Mouse (Mus musculus) cerebellum, adult 2 months (tissue): ENCODE data around the gene 1810013L24Rik.

ENCODE experiments used
- CTCF ChIP-seq: fragments of 200-500 bp; IDR thresholded peaks from 2 replicates; pipeline ENCODE4 v1.5.1; 2011; ENCODE audit warnings: low read depth, mild to moderate bottlenecking, control low read depth, low read length, moderate library complexity, borderline replicate concordance; ENCODE audit not compliant: insufficient read depth
- POLR2A ChIP-seq: fragments of 200-500 bp; IDR thresholded peaks from 2 replicates; pipeline ENCODE4 v1.6.1; 2011; ENCODE audit warnings: low read length, control low read depth, borderline replicate concordance; ENCODE audit not compliant: insufficient read depth

GRCm38 (mm10) chr16:8781660-8782059 lies 48.2 kb upstream of the 1810013L24Rik start:
- TF ChIP-seq POLR2A (no peak), CTCF (no peak)
